Mouse (Mus musculus) thymus, postnatal 36 days (tissue): ENCODE measurements around the gene Dclk2.

Experiments
- DNase-seq, 2 experiments: peaks; one replicate each; pipeline ENCODE4 v3.0.0; 2022; ENCODE audit warnings: mixed read lengths in 2 of 2

Dclk2 gene

DNA sequence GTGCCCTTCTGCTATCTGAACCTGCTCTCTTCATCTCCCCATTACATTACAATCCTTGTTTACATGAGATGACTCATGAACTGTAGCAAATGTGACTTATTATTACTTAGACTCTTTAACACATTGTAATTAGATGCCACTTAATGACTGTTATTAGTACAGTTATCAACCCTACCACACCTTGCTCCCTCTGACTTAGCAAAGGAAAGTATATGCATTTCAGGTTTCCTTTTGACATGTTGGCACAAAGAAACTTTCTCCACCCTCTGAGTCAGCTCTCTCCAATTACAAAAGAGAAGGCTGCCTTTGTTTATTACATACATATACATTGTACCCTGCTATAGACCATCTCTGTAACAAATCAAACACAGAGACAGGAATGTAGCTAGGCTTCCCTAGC lies 33.1 kb downstream of the Dclk2 start:
- no peak for DNase-seq

DNA sequence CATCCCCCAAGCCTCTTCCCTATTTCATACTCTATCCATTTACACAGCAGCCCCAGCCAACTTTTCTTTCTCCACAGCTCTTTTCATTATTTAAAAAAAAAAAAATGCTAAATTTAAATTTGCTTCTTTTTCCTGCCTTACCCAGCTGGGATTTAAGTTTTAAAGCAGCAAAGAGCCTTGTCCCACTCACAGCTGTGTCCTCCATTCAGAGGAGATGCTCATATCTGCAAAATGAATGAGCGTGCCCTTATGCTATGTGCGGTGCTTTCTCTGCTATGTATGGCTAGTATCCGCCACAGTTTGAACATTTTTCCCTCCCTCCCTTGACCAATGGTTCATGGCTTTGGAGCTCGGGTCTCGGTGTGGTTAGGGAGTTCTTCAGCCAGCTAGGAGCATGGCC lies 35.5 kb downstream of the Dclk2 start:
- DNase-seq = no peak

DNA sequence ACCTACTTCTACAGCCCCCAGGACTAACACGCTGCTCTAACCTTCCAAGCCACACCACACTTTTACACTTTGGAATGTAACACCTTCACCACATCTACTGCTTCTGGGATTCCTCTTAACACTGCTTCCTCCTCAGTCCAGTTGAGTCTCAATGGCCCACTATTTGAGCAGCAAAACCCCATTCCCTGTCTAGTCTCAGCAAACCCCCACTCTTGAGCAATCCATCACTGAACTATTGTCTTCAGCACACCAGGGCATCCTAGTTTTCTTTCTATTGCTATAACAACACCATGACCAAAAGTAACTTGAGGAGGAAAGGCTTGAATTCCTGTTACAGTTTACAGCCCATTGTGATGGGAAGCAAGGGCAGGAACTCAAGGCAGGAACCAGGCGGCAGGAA lies 36.2 kb downstream of the Dclk2 start:
- no peak for DNase-seq

GRCm38 (mm10) chr3:86883985-86884384 lies 36.7 kb downstream of the Dclk2 start:
- DNase-seq = no peak

DNA sequence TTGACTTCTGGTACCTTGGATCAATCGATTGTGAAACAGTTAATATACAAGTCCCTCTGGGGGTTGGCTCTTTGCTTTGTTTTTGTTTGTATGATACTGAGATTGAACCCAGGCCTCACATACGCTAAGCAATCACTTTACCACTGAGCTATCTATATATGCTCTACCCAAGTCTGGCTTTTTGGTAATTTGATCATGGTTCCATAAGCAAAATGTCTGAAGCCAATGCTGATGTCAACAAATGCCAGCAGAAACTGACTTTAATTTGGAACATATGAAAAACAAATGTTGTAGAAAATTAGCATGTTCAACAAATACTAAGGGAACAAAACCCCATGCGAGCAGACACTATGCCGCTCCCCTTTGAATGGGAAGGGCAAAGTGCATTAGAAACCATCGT lies 44.7 kb downstream of the Dclk2 start:
- DNase-seq = no peak

DNA sequence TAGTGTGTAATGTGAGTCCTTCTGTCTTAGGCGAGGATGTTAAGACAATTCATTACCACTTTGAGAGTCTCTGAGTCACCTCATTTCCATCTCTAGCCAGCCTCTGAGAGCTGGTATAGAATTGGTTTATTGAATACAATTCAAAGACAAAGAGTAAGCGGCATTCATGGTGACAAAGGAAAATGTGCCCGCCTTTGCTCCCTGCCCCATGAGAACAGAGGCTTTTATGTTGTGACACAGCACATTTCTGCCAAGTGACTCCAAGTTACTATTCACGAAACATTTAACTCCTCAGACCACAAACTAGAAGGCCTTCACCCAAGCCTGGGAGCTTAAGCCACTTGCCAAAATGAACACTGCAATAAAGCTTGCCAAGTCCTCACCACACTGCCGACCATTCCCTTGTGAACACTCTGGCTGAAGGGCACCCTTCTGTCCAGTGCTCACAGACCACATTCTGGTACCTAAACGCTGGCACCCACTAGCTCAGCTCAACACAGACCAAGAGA lies 47.5 kb downstream of the Dclk2 start:
- DNase-seq = no peak

DNA sequence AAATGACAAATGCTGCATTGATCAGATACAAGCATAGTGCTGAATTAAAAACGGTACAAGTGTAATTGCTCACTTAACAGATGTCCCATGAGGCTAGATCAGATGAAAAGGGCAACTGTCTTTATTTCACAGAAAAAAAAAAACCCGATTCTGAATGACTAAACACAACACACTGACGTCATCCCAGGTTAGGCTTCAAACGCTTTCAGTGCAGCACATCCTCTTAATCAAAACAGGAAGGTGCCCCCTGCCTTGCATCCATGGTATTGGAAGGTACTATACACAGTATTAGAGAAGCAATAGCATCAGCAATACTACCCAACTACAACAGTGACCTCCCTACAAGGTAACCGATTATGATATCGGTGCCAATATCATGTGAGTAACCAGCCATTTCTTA lies 49.7 kb downstream of the Dclk2 start:
- no peak for DNase-seq

DNA sequence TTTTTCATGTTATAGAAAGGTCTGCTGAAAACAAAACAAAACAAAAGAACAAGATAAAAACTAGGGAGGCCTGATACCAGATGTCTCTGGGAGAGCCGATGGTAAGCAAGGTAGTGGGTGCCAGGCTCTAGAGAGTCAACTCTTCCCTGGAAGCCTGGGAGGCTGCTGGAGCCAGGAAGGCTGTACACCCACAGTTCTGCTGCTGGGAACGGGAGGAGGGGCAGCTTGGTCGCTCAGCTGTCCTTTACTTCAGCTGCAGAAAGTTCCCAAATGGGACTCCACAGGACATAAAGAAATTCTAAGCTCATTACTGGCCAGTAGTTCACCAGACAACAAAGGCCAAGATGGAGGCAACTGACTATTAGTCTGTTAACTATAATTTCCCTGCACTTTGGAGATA lies 50.2 kb downstream of the Dclk2 start:
- DNase-seq = no peak

- DNase-seq = no peak
These were observed 51.9 kb downstream of the Dclk2 start for GRCm38 (mm10) chr3:86868721-86869120.

DNA sequence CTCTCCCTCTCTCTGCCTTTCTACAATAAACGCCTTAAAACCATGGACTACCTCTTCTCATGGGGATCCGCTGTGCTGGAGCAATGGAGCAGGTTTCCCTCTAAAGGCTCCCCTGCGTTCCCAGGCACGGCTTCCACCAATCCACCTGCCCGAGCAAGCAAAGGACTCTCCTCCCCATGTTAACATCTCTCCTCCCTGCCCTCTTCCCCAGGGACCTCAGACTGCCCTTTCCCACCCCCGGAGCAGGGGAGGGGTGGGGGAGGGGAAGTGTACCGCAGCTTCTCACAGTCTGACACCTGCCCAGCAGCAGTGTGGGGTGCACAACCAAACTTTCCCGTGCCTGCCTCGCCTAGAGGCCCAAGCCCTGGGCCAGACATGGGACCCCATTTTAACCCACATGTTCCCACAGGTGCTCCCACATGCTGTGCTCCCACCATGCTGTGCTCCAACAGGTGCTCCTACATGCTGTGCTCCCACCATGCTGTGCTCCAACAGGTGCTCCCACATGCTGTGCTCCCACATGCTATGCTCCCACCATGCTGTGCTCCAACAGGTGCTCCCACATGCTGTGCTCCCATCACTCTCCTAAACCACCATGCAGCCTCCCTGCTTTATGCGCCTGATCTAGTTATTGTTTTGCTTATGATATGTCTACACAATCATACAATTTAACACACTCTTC lies 57.2 kb downstream of the Dclk2 start:
- peak in 1 of 2 experiments; percentile 37 for DNase-seq

GRCm38 (mm10) chr3:86862939-86863311 lies 57.7 kb downstream of the Dclk2 start:
- peak in 1 of 2 experiments; percentile 31 for DNase-seq

GRCm38 (mm10) chr3:86862245-86862938 lies 58.3 kb downstream of the Dclk2 start:
- DNase-seq = no peak

- no peak for DNase-seq
These were observed 60.9 kb downstream of the Dclk2 start for GRCm38 (mm10) chr3:86859791-86860190.

- DNase-seq = no peak
These were observed 62.0 kb downstream of the Dclk2 start for GRCm38 (mm10) chr3:86858699-86859098.

GRCm38 (mm10) chr3:86857833-86858398 lies 62.7 kb downstream of the Dclk2 start:
- DNase-seq = no peak

DNA sequence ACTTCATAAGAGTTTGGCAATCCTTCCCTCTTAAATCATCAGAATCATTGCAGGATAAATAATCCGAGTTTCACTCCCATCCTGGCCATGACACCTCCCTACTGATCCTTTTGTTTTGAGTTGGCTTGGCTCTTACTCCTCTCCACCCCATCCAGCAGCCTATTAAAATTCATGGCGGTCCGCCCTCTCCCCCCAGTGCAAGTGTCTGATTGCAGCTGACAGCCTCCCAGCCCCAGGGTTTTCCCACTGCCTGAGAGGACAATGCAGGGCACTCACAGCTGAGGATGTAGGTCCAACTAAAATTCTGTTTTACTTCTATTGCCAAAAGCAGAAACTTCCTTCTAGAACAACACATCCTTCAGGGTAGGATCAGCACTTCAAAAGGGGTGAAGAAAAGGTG lies 67.8 kb downstream of the Dclk2 start:
- DNase-seq = no peak

- no peak for DNase-seq
These were observed 69.5 kb downstream of the Dclk2 start for GRCm38 (mm10) chr3:86851131-86851530.

DNA sequence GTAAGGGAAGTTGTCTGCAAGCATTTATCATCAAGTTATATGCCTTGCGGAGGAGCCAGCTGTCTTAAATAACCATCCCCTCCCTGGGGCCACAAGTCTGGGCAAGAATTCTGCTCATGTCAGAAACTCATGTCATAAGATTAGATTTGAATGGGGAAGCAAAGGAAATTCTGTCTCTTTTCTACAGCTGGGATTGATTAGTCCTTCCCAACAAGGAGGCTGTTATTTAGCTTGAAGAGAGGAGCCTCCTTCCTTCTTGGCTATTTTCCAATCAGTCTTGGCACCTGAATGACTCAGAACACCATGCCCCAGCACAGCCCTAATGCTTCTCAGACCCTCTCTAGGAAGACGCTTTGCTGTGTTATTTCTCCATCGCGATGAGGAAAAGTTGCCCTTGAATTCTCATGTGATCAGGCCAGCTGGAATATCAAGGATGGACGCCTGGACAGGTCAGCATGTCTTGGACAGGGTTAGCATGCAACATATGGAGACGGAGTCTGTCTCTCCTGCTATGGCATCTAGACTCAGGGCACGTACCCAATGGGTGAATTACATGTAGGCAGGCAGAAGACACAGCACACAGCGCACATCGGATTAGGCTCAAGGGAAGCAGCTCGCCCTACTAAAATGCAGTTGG lies 70.1 kb downstream of the Dclk2 start:
- no peak for DNase-seq

DNA sequence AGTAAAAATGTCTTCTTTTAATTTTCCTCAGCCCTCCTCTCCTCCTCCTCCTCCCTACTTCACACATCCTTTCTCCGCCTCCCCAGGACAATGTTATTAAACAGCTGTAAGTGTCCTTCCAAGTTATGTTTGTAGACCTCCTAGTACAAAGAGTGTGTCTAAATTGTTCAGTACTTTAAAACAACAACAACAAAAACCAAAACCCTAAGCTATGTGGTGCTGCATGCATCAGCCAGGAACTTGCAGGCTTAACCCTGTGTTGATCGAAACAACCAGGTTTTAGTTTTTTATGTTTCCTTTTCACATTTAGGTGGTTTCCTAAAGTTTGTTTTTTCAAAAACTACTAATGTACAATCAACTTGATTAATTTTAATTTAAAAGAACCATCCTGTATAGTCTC lies 71.3 kb downstream of the Dclk2 start:
- DNase-seq = no peak

DNA sequence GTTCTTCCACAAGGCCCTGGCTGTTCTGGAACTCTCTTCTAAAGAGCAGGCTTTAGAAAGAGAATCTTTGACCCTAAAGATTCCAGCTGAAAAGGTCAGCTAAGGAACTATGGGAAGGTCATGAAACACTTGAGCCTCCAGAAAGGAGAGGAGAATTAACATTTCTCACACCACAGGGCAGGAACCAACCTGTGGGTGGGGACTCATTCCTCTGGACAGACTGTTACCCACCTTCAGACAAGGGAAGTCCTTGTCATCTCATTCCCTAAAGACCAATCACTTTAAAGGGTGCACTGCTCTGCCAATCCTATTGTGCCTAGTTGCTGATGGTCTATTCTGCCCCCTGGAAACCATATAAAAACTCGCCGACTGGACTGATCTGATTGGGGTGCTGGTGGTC lies 73.1 kb downstream of the Dclk2 start:
- no peak for DNase-seq

DNA sequence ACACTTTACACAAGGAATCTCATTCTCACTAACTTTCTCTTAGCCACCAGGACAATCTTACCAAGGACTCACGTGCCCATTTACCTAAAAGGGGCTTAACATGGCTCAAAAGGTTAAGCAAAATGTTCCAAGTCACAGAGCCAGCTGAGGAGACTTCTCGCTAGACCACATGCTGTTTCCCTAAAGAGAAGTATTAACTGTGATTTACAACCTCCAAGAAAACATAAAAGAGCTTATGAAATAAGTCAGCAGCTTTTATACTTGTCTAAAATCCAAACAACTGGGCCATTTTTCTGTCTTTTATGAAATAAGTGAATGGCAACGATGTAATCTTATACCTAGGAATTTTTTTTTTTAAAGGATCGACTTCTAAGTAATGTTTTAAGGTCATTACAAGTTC lies 74.6 kb downstream of the Dclk2 start:
- no peak for DNase-seq

GRCm38 (mm10) chr3:86845578-86845977 lies 75.1 kb downstream of the Dclk2 start:
- DNase-seq = no peak

DNA sequence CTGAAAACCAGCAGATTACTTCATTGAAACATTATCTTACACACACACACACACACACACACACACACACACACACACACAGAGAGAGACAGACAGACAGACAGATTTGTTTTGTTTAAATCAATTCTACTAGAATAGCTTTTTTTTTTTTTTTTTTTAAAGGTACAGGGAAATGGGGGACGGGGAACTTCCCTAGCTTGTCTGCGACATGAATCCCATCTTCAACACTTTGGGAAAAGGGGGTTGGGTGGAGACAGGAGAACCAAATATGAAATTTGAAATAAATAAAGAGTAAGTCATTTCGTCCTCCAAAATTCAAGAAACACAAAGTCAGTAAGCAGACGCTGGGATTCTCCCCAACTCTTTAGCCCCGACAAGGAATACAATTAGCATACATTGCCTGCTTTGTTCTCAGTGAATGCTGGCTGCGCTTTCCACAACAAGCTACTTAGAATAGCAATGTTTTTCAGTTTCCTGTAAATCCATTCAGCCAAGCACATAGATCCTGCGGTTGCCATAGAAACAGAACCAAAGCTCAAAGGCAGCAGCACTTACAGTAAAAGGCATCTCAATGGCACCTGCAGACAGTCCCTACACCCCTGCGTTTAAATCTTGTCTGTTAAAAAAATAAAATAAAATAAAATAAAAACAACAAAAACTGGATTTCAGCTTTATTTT lies 75.7 kb downstream of the Dclk2 start:
- DNase-seq = no peak
